Mouse (Mus musculus) kidney, adult 9 months (tissue): ENCODE measurements around the gene Cacna1e.

ENCODE experiments used
- DNase-seq: peaks from one replicate; pipeline ENCODE4 v3.0.0; 2022

Cacna1e gene

GRCm38 (mm10) chr1:154832168-154832539 lies 52.1 kb downstream of the Cacna1e start:
- DNase-seq = no peak

DNA sequence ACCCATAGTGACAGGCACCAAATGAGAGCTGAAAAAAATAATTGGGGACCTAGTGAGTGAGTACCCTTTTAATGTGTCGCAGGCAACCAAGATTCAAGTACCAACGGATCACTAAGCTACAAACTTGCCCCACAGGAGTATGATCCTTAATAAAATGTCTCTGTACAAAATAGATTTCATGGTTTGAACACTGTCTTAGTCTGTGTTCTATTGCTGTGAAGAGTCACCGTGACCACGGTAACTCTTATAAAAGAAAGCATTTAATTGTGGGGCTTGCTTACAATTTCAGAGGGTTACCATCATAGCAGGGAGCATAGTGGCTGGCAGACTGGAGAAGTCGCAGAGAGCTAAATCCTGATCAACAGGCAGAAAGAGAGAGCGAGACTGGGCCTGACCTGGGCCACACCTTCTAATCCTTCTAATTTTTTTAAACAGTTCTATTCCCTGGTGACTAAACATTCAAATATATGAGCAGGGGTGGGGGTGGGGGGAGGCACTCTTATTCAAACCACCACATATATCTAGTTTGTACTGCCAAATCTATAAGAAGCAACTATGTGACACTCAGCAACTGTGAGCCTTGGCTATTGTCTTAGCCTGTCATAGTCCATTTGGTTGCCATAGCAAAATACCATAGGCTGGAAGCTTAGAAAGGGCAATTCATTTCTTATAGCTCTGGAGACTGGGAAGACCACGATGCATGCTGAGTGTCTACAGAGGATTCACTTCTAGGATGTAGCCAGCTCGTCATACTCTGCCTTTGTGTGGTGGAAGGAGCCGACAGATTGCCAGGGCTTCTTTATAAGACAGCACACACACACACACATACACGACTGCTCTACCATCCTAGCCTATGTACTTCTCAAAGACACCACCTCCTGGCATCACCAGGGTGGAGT lies 52.8 kb downstream of the Cacna1e start:
- no peak for DNase-seq

GRCm38 (mm10) chr1:154830051-154830450 lies 54.2 kb downstream of the Cacna1e start:
- DNase-seq = no peak

- DNase-seq = no peak
Observed at GRCm38 (mm10) chr1:154823098-154823497, 61.2 kb downstream of the Cacna1e start.

GRCm38 (mm10) chr1:154820422-154820821 lies 63.9 kb downstream of the Cacna1e start:
- no peak for DNase-seq

DNA sequence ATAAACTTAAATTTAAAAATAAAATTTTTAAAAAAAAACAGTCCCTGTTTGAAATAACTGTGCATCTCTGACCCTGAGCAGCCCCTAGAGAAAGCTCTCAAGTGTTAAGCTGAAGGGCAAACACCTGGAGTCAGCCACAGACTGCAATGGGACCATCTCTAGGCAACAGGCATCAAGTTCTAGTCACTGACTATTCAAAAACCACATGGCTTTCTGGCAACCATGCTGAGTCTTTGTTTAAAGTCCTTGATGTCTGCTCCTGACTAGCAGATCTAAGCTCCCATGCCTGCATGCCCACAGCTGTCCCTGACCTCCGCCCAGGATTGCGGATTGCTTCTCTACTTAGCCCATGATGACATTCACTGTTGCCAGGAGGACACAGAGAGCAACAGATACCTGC lies 64.3 kb downstream of the Cacna1e start:
- DNase-seq = no peak

- DNase-seq = no peak
Observed at GRCm38 (mm10) chr1:154818742-154819141, 65.6 kb downstream of the Cacna1e start.

GRCm38 (mm10) chr1:154816836-154817235 lies 67.5 kb downstream of the Cacna1e start:
- DNase-seq = no peak

GRCm38 (mm10) chr1:154816267-154816666 lies 68.0 kb downstream of the Cacna1e start:
- no peak for DNase-seq

GRCm38 (mm10) chr1:154805742-154806141 lies 78.6 kb downstream of the Cacna1e start:
- DNase-seq = no peak

- DNase-seq = no peak
Observed at GRCm38 (mm10) chr1:154805038-154805437, 79.3 kb downstream of the Cacna1e start.

GRCm38 (mm10) chr1:154802301-154802904 lies 81.9 kb downstream of the Cacna1e start:
- DNase-seq = no peak

- DNase-seq = no peak
Observed at GRCm38 (mm10) chr1:154799257-154799656, 85.0 kb downstream of the Cacna1e start.

GRCm38 (mm10) chr1:154798771-154799170 lies 85.5 kb downstream of the Cacna1e start:
- no peak for DNase-seq

DNA sequence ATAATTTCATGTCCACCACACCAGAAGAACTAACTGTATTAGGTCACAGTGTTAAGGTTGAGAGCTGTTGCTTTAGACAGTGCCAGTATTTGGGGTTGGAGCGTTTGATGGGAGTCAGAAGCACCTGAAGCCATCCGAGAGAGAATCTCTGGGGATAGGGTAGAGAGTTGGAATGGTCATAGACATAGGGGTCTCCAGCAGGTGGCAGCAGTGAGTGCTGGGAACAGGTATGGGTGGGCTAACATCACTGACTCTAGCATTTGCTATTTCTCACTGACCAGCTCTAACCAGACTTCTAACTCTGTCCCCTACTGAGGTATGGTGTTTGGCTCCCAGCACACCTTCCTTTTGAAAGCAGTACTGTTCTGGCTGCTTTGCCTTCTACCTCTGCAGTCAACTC lies 87.6 kb downstream of the Cacna1e start:
- DNase-seq = peak; percentile 22

- no peak for DNase-seq
Observed at GRCm38 (mm10) chr1:154794518-154794951, 89.8 kb downstream of the Cacna1e start.

GRCm38 (mm10) chr1:154791544-154792174 lies 92.6 kb downstream of the Cacna1e start:
- DNase-seq = peak; percentile 19

DNA sequence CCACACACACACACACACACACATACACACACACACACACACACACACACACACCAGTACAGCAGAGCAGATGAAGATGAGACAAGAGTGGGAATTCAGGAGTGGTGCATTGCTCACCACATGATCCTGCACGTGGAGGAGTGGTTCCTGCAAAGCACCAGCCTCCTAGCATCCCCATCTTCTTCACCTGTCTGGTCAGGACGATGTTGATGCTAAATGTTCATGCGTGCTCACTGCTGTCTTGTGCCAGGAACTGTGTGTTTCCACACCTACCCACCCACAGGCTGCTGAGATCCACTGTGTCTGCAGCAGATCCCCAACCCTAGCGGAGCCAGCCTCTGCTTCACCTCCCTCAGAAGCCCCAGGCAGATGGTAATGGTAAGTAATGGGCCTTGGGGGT lies 95.8 kb downstream of the Cacna1e start:
- DNase-seq = no peak

DNA sequence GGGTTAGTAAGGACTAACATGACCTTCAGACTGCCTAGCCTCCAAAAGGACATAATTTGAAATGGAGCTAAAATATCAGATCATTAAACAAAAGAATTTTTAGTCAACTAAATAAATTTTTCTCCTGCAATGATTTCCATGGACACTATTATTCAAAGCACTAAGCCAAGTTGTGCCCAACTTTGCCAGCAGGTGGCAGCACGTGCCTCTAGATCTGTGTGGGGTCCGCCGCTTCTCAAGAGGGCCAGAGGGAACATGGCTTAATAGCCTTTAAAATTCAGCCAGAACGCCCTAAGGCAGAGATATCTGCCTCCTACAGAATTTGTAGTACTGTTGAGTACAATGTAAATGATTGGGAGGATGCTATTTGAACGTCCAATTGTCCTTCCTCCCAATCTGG lies 96.2 kb downstream of the Cacna1e start:
- DNase-seq = peak; percentile 68

GRCm38 (mm10) chr1:154787418-154787817 lies 96.9 kb downstream of the Cacna1e start:
- no peak for DNase-seq

DNA sequence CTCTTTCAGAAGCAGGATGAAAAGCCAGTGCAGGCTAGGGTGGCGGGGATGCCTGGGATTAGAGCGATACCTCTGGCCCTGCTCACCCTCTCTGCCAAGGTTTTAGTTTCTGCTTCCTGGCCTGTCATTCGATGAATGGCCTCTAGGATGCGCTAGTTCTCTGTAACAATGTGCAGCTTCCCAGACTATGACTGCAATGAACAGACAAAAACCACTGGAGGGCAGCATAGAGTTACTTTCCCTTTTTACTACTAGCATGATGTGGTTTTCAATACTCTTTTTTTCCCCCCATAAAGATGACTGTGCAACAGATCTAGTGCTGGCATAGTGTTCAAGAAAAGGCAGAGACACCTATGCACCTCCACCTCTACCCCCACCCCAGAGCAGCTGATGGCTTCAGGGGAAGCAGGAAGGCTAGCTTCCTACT lies 98.0 kb downstream of the Cacna1e start:
- peak; percentile 87 for DNase-seq

- no peak for DNase-seq
Observed at GRCm38 (mm10) chr1:154784862-154785261, 99.4 kb downstream of the Cacna1e start.

DNA sequence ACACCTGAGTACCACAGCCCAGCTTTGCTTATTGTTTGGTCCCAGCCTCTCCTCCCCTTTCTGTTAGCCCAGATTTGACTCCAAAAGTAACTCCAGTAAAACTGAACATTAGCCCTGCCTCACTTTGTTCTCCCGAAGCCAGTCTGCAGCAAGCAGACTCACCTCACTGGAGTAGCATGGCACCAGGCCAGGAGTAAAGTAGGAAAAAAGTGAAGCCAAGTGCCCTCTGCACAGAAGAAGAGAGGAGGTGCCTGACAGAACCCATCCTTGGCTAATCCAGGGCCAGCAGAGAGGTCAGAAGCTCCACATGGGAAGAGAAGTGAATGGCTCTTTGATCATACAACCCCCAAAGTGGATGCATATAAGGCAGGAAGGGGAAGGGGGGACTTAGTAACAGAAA lies 100.8 kb downstream of the Cacna1e start:
- peak; percentile 51 for DNase-seq
